Mouse (Mus musculus): Measurements from ENCODE around the gene Akap11. TPM values are rescaled to one million over a fixed set of nuclear protein-coding genes. Genes with fewer than 3 reads are reported as not detected.

Gene Akap11
- polyA plus RNA-seq, 1 experiment from 2014 or later: 12.5 TPM

DNA sequence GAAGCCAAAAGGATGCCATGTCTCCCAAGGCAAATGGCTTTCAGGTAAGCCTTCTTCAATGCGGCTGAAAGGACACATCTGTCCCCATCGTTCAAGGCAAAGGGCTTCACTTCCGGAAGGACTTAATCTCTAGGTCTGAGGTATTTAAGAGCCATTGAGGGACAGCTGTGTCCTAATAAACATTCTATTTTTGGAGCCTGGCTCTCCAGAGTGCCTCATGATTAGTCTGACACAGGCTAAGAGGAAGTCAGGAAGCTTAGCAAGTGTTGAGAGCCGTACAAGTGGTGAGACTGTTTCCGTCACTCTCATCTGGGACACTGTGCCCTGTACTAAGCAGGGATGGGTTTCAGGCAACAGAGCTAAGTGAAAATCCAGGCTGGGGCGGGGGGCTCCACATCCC lies 12.2 kb upstream of the Akap11 start:
- peak overlapping the region; percentile 37 for H3K4me2 ChIP-seq
- no peak overlapping the region for H3K4me3 ChIP-seq
- H3K9ac ChIP-seq: 0 out of 2 replicates have a peak overlapping the region, but pooled peaks have one; percentile 2
- ATAC-seq (ENCODE audit: extremely low read depth, insufficient number of reproducible peaks, low FRiP score, low TSS enrichment): peak; percentile 58; the same call in 1 of the 2 replicates
- H3K27me3 ChIP-seq (replicated peaks): no peaks in the 10 kb centered on the region
- no peaks in the 10 kb centered on the region for H3K36me3 ChIP-seq
- 19% methylated on average over 6 of the region's 6 CpGs for WGBS
- peak overlapping the region; percentile 82 for H3K27ac ChIP-seq (replicated peaks)
- no peaks in the 10 kb centered on the region for H3K9me3 ChIP-seq
- peaks cover 18% of the 10 kb centered on the region for H3K4me1 ChIP-seq

GRCm38 (mm10) chr14:78541319-78541718 lies 4.7 kb upstream of the Akap11 start:
- Histone ChIP-seq H3K4me1 (peaks cover 16% of the 10 kb centered on the region), H3K27ac (replicated peaks) (no peak overlapping the region), H3K36me3 (no peaks in the 10 kb centered on the region), H3K9me3 (no peaks in the 10 kb centered on the region), H3K27me3 (replicated peaks) (no peaks in the 10 kb centered on the region), H3K9ac (no peak overlapping the region), H3K4me3 (no peak overlapping the region), H3K4me2 (no peak overlapping the region)
- 67% methylated on average over 3 of the region's 3 CpGs for WGBS
- no peak for ATAC-seq (ENCODE audit: extremely low read depth, insufficient number of reproducible peaks, low FRiP score, low TSS enrichment)

DNA sequence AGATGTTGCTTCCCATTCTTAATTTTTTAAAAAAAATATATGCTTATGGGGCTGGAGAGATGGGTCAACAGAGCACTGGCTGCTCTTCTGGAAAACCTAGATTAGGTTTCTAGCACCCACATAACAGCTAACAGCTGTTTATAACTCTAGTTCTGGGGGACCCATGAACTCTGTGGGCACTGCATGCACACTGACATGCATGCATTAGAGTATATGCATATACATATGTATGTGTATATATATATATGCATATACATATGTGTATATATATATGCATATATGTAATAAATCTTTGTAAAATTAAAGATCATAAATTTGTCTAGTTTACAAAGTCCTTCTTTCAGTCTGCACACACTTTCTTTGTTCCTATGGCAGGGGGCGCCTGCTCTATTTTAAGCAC lies 3.2 kb upstream of the Akap11 start:
- no peak overlapping the region for H3K27ac ChIP-seq (replicated peaks)
- no peaks in the 10 kb centered on the region for H3K9me3 ChIP-seq
- 82% methylated on average over 1 of the region's 1 CpGs for WGBS
- H3K27me3 ChIP-seq (replicated peaks): no peaks in the 10 kb centered on the region
- no peak overlapping the region for H3K4me3 ChIP-seq
- peaks cover 26% of the 10 kb centered on the region for H3K4me1 ChIP-seq
- no peaks in the 10 kb centered on the region for H3K36me3 ChIP-seq
- H3K4me2 ChIP-seq: no peak overlapping the region
- no peak overlapping the region for H3K9ac ChIP-seq
- ATAC-seq (ENCODE audit: extremely low read depth, insufficient number of reproducible peaks, low FRiP score, low TSS enrichment): no peak

- 0 out of 2 replicates have a peak overlapping the region, but pooled peaks have one; percentile 8 for H3K9ac ChIP-seq
Observed at GRCm38 (mm10) chr14:78538572-78539320, 2.1 kb upstream of the Akap11 start.

GRCm38 (mm10) chr14:78537551-78537950 lies 943 bp upstream of the Akap11 start:
- 54% methylated on average over 6 of the region's 6 CpGs for WGBS
- Histone ChIP-seq H3K9me3 (no peaks in the 10 kb centered on the region), H3K4me3 (no peak overlapping the region; the same call in 1 of the 2 replicates), H3K27me3 (replicated peaks) (no peaks in the 10 kb centered on the region), H3K4me2 (peak overlapping the region; percentile 72), H3K9ac (peak overlapping the region; percentile 97), H3K4me1 (peaks cover 45% of the 10 kb centered on the region), H3K27ac (replicated peaks) (peak overlapping the region; percentile 90), H3K36me3 (no peaks in the 10 kb centered on the region)
- no peak for ATAC-seq (ENCODE audit: extremely low read depth, insufficient number of reproducible peaks, low FRiP score, low TSS enrichment)

More at GRCm38 (mm10) chr14:78538572-78539320, 2.1 kb upstream of the Akap11 start:
- no peaks in the 10 kb centered on the region for H3K9me3 ChIP-seq
- no peak overlapping the region for H3K4me2 ChIP-seq
- no peaks in the 10 kb centered on the region for H3K27me3 ChIP-seq (replicated peaks)
- 32% methylated on average over 5 of the region's 5 CpGs for WGBS
- H3K27ac ChIP-seq (replicated peaks): peak overlapping the region; percentile 70
- H3K36me3 ChIP-seq: no peaks in the 10 kb centered on the region
- no peak for ATAC-seq (ENCODE audit: extremely low read depth, insufficient number of reproducible peaks, low FRiP score, low TSS enrichment)
- H3K4me3 ChIP-seq: no peak overlapping the region
- peaks cover 34% of the 10 kb centered on the region for H3K4me1 ChIP-seq

- H3K27me3 ChIP-seq (replicated peaks): no peaks in the 10 kb centered on the region
- no peaks in the 10 kb centered on the region for H3K36me3 ChIP-seq
- H3K4me1 ChIP-seq: peaks cover 66% of the 10 kb centered on the region
- H3K4me2 ChIP-seq: peak overlapping the region; percentile 72
- peak overlapping the region; percentile 97 for H3K9ac ChIP-seq
- no peak for ATAC-seq (ENCODE audit: extremely low read depth, insufficient number of reproducible peaks, low FRiP score, low TSS enrichment)
- peak overlapping the region; percentile 63 for H3K27ac ChIP-seq (replicated peaks)
- H3K9me3 ChIP-seq: no peaks in the 10 kb centered on the region
- peak overlapping the region; percentile 85 for H3K4me3 ChIP-seq
- 49% methylated on average over 2 of the region's 2 CpGs for WGBS
Observed at GRCm38 (mm10) chr14:78535366-78535765, 1.2 kb downstream of the Akap11 start.

DNA sequence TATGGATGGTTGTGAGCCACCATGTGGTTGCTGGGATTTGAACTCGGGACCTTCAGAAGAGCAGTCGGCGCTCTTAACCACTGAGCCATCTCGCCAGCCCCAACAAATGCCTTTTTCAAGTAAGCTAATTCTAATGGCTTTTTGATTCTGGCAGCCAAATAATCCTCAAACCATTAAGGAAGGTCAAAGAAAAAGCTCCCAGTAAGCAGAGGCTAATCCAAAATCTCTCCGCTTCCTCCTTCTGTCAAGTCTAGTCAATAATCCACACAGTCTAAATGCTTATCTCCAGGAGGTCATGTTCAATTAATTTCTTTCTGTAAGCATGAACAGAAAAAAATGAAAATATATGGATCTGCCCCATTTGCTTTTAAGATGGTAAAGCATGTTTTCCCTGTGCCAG lies 2.0 kb downstream of the Akap11 start:
- H3K36me3 ChIP-seq: no peaks in the 10 kb centered on the region
- ATAC-seq (ENCODE audit: extremely low read depth, insufficient number of reproducible peaks, low FRiP score, low TSS enrichment): no peak
- H3K27me3 ChIP-seq (replicated peaks): no peaks in the 10 kb centered on the region
- peak overlapping the region; percentile 72; the same call in 1 of the 2 replicates for H3K4me2 ChIP-seq
- peaks cover 73% of the 10 kb centered on the region for H3K4me1 ChIP-seq
- H3K9me3 ChIP-seq: no peaks in the 10 kb centered on the region
- H3K9ac ChIP-seq: no peak overlapping the region
- WGBS: 96% methylated on average over 5 of the region's 5 CpGs
- no peak overlapping the region for H3K4me3 ChIP-seq
- no peak overlapping the region for H3K27ac ChIP-seq (replicated peaks)

- Histone ChIP-seq H3K9ac (no peak overlapping the region), H3K36me3 (no peaks in the 10 kb centered on the region), H3K4me3 (no peak overlapping the region), H3K27me3 (replicated peaks) (no peaks in the 10 kb centered on the region), H3K27ac (replicated peaks) (no peak overlapping the region), H3K4me2 (no peak overlapping the region), H3K9me3 (no peaks in the 10 kb centered on the region), H3K4me1 (peaks cover 82% of the 10 kb centered on the region)
- no peak for ATAC-seq (ENCODE audit: extremely low read depth, insufficient number of reproducible peaks, low FRiP score, low TSS enrichment)
- WGBS: 82% methylated on average over 3 of the region's 3 CpGs
Observed at GRCm38 (mm10) chr14:78533701-78534100, 2.9 kb downstream of the Akap11 start.

GRCm38 (mm10) chr14:78532345-78532744 lies 4.3 kb downstream of the Akap11 start:
- Histone ChIP-seq H3K4me1 (peaks cover 78% of the 10 kb centered on the region), H3K9ac (no peak overlapping the region), H3K4me3 (no peak overlapping the region), H3K4me2 (peak overlapping the region; percentile 29; the same call in 1 of the 2 replicates), H3K9me3 (no peaks in the 10 kb centered on the region), H3K36me3 (no peaks in the 10 kb centered on the region), H3K27ac (replicated peaks) (peak overlapping the region; percentile 79), H3K27me3 (replicated peaks) (no peaks in the 10 kb centered on the region)
- WGBS: 35% methylated on average over 6 of the region's 6 CpGs
- ATAC-seq (ENCODE audit: extremely low read depth, insufficient number of reproducible peaks, low FRiP score, low TSS enrichment): no peak

- H3K4me1 ChIP-seq: peaks cover 84% of the 10 kb centered on the region
Observed at GRCm38 (mm10) chr14:78530256-78530655, 6.4 kb downstream of the Akap11 start.

GRCm38 (mm10) chr14:78528461-78529425 lies 7.9 kb downstream of the Akap11 start:
- Histone ChIP-seq H3K36me3 (no peaks in the 10 kb centered on the region), H3K27ac (replicated peaks) (peak overlapping the region; percentile 74), H3K4me2 (peak overlapping the region; percentile 22; the same call in 1 of the 2 replicates), H3K27me3 (replicated peaks) (no peaks in the 10 kb centered on the region), H3K9ac (peak overlapping the region; percentile 25; the same call in 1 of the 2 replicates), H3K4me1 (peaks cover 86% of the 10 kb centered on the region), H3K4me3 (no peak overlapping the region), H3K9me3 (no peaks in the 10 kb centered on the region)
- 55% methylated on average over 8 of the region's 8 CpGs for WGBS
- ATAC-seq (ENCODE audit: extremely low read depth, insufficient number of reproducible peaks, low FRiP score, low TSS enrichment): no peak

More at GRCm38 (mm10) chr14:78530256-78530655, 6.4 kb downstream of the Akap11 start:
- Histone ChIP-seq H3K36me3 (no peaks in the 10 kb centered on the region), H3K27ac (replicated peaks) (no peak overlapping the region), H3K27me3 (replicated peaks) (no peaks in the 10 kb centered on the region), H3K9ac (no peak overlapping the region), H3K9me3 (no peaks in the 10 kb centered on the region), H3K4me2 (no peak overlapping the region), H3K4me3 (no peak overlapping the region)
- 81% methylated on average over 3 of the region's 3 CpGs for WGBS
- no peak for ATAC-seq (ENCODE audit: extremely low read depth, insufficient number of reproducible peaks, low FRiP score, low TSS enrichment)
